Mouse (Mus musculus) stomach, embryonic 14.5 days (tissue): Measurements from ENCODE around the gene Fbxl22. TPM values are rescaled to one million over a fixed set of nuclear protein-coding genes. Genes with fewer than 3 reads are reported as not detected.
A peak's percentile ranks its signal among the peaks of the same experiment; 100 is the strongest.

ENCODE experiments used
- ATAC-seq: fragments of 200-750 bp; cut with Nextera tagmentation; 2 replicates; pipeline ENCODE4 v1.8.0; 2017; ENCODE audit warnings: low read depth, moderate TSS enrichment; ENCODE audit not compliant: insufficient number of reproducible peaks, insufficient read depth, low FRiP score
- H3K27ac ChIP-seq: fragments of 300-500 bp; sonication (generic); 2 replicates; pipeline ENCODE4 v1.5.1; 2014; ENCODE audit warnings: mild to moderate bottlenecking, low read length, moderate library complexity, mixed read lengths
- H3K27me3 ChIP-seq: fragments of 300-500 bp; sonication (generic); 2 replicates; pipeline ENCODE4 v1.6.1; 2014; ENCODE audit warnings: low read length, control low read depth, mixed read lengths; ENCODE audit not compliant: control insufficient read depth, insufficient read depth
- H3K36me3 ChIP-seq: fragments of 300-500 bp; sonication (generic); 2 replicates; pipeline ENCODE4 v1.6.1; 2014; ENCODE audit warnings: mild to moderate bottlenecking, control low read depth, low read length, moderate library complexity, mixed read lengths; ENCODE audit not compliant: control insufficient read depth, insufficient read depth
- H3K4me1 ChIP-seq: fragments of 300-500 bp; sonication (generic); 2 replicates; pipeline ENCODE4 v1.6.1; 2014; ENCODE audit warnings: low read length, control low read depth, mixed read lengths; ENCODE audit not compliant: control insufficient read depth, insufficient read depth
- H3K4me2 ChIP-seq: fragments of 300-500 bp; sonication (generic); replicated peaks from 2 replicates; pipeline ENCODE4 v1.6.1; 2014; ENCODE audit warnings: low read depth, low read length, control low read depth
- H3K4me3 ChIP-seq: fragments of 300-500 bp; sonication (generic); 2 replicates; pipeline ENCODE4 v1.5.1; 2014; ENCODE audit warnings: low read depth, low read length, control low read depth
- H3K9ac ChIP-seq: fragments of 300-500 bp; sonication (generic); replicated peaks from 2 replicates; pipeline ENCODE4 v1.6.1; 2014; ENCODE audit warnings: low read depth, mild to moderate bottlenecking, control low read depth, low read length, moderate library complexity, mixed read lengths
- H3K9me3 ChIP-seq: fragments of 300-500 bp; sonication (generic); 2 replicates; pipeline ENCODE4 v1.6.1; 2016; ENCODE audit warnings: low read depth, low read length, control low read depth; ENCODE audit not compliant: control insufficient read depth
- WGBS: fragments of 180-500 bp; shearing (Covaris S2); extraction: QIAGEN DNeasy Blood & Tissue Kit; methylation state at CpG from one replicate; pipeline ENCODE4 v1.1.7; 2014; 5-methylcytosine and 5-hydroxymethylcytosine counted together
- polyA plus RNA-seq: library from polyadenylated mRNA; unstranded; fragments of >200 nt; fragmentation: Nextera tagmentation; extraction: Ambion mirVana; gene quantifications from 2 replicates; pipeline ENCODE4 v1.2.1, GENCODE M21; 2014

Fbxl22 gene
- polyA plus RNA-seq, 1 experiment from 2014 or later, result 21.5 TPM

GRCm38 (mm10) chr9:66518901-66519300 lies 4.5 kb upstream of the Fbxl22 start:
- Histone ChIP-seq H3K9me3 (no peaks in the 10 kb centered on the region), H3K9ac (no peak overlapping the region), H3K36me3 (peaks cover 48% of the 10 kb centered on the region), H3K4me1 (peaks cover 10% of the 10 kb centered on the region; the same call in 1 of the 2 replicates), H3K27ac (no peak overlapping the region), H3K4me3 (no peak overlapping the region), H3K4me2 (no peak overlapping the region), H3K27me3 (no peaks in the 10 kb centered on the region)
- 71% methylated on average over 5 of the region's 5 CpGs for WGBS
- no peak for ATAC-seq

- Histone ChIP-seq H3K9ac (no peak overlapping the region), H3K4me1 (peaks cover 13% of the 10 kb centered on the region; the same call in 1 of the 2 replicates), H3K36me3 (peaks cover 48% of the 10 kb centered on the region), H3K9me3 (no peaks in the 10 kb centered on the region), H3K27me3 (no peaks in the 10 kb centered on the region), H3K27ac (no peak overlapping the region), H3K4me2 (no peak overlapping the region), H3K4me3 (no peak overlapping the region)
- 76% methylated on average over 5 of the region's 5 CpGs for WGBS
- ATAC-seq, result no peak
Measured at GRCm38 (mm10) chr9:66518251-66518650, 3.9 kb upstream of the Fbxl22 start.

GRCm38 (mm10) chr9:66517746-66518145 lies 3.4 kb upstream of the Fbxl22 start:
- Histone ChIP-seq H3K27me3 (no peaks in the 10 kb centered on the region), H3K9ac (no peak overlapping the region), H3K4me1 (peaks cover 16% of the 10 kb centered on the region; the same call in 1 of the 2 replicates), H3K9me3 (no peaks in the 10 kb centered on the region), H3K36me3 (peaks cover 47% of the 10 kb centered on the region), H3K27ac (no peak overlapping the region), H3K4me3 (no peak overlapping the region), H3K4me2 (no peak overlapping the region)
- WGBS, result 93% methylated on average over 10 of the region's 10 CpGs
- no peak for ATAC-seq

GRCm38 (mm10) chr9:66516296-66516940 lies 2.0 kb upstream of the Fbxl22 start:
- Histone ChIP-seq H3K9me3 (no peaks in the 10 kb centered on the region), H3K4me2 (no peak overlapping the region), H3K9ac (no peak overlapping the region), H3K27me3 (no peaks in the 10 kb centered on the region), H3K4me3 (no peak overlapping the region), H3K4me1 (peaks cover 18% of the 10 kb centered on the region; the same call in 1 of the 2 replicates), H3K36me3 (peaks cover 43% of the 10 kb centered on the region), H3K27ac (no peak overlapping the region)
- no peak for ATAC-seq
- WGBS, result 86% methylated on average over 6 of the region's 6 CpGs

GRCm38 (mm10) chr9:66515680-66516210 lies 1.4 kb upstream of the Fbxl22 start:
- no peaks in the 10 kb centered on the region for H3K27me3 ChIP-seq
- H3K9ac ChIP-seq, result no peak overlapping the region
- no peak for ATAC-seq
- H3K4me1 ChIP-seq, result peaks cover 21% of the 10 kb centered on the region
- H3K36me3 ChIP-seq, result peaks cover 43% of the 10 kb centered on the region
- no peak overlapping the region for H3K4me2 ChIP-seq
- H3K27ac ChIP-seq, result peak overlapping the region; percentile 96; the same call in 1 of the 2 replicates
- H3K9me3 ChIP-seq, result no peaks in the 10 kb centered on the region
- WGBS, result 91% methylated on average over 10 of the region's 10 CpGs
- H3K4me3 ChIP-seq, result no peak overlapping the region

GRCm38 (mm10) chr9:66515115-66515514 lies 722 bp upstream of the Fbxl22 start:
- H3K4me2 ChIP-seq, result no peak overlapping the region
- peak overlapping the region; percentile 96 for H3K27ac ChIP-seq
- no peaks in the 10 kb centered on the region for H3K9me3 ChIP-seq
- ATAC-seq, result no peak
- H3K4me1 ChIP-seq, result peaks cover 25% of the 10 kb centered on the region
- H3K36me3 ChIP-seq, result peaks cover 38% of the 10 kb centered on the region
- no peaks in the 10 kb centered on the region for H3K27me3 ChIP-seq
- no peak overlapping the region for H3K4me3 ChIP-seq
- H3K9ac ChIP-seq, result no peak overlapping the region
- 60% methylated on average over 2 of the region's 2 CpGs for WGBS

- peaks cover 25% of the 10 kb centered on the region for H3K4me1 ChIP-seq
- H3K9me3 ChIP-seq, result no peaks in the 10 kb centered on the region
- H3K27me3 ChIP-seq, result no peaks in the 10 kb centered on the region
- H3K27ac ChIP-seq, result peak overlapping the region; percentile 96
- no peak for ATAC-seq
- H3K4me3 ChIP-seq, result peak overlapping the region; percentile 50; the same call in 1 of the 2 replicates
- H3K9ac ChIP-seq, result no peak overlapping the region; the same call in 1 of the 2 replicates
- H3K4me2 ChIP-seq, result peak overlapping the region; percentile 90
- H3K36me3 ChIP-seq, result peaks cover 29% of the 10 kb centered on the region; the same call in 1 of the 2 replicates
- 66% methylated on average over 4 of the region's 4 CpGs for WGBS
Measured at GRCm38 (mm10) chr9:66513661-66514255, 635 bp downstream of the Fbxl22 start.

- peaks cover 28% of the 10 kb centered on the region; the same call in 1 of the 2 replicates for H3K36me3 ChIP-seq
- ATAC-seq, result no peak
- H3K27ac ChIP-seq, result peak overlapping the region; percentile 96
- no peaks in the 10 kb centered on the region for H3K27me3 ChIP-seq
- H3K9me3 ChIP-seq, result no peaks in the 10 kb centered on the region
- H3K4me3 ChIP-seq, result peak overlapping the region; percentile 50; the same call in 1 of the 2 replicates
- peaks cover 25% of the 10 kb centered on the region for H3K4me1 ChIP-seq
- no peak overlapping the region for H3K9ac ChIP-seq
- peak overlapping the region; percentile 90 for H3K4me2 ChIP-seq
Measured at GRCm38 (mm10) chr9:66513150-66513549, 1.2 kb downstream of the Fbxl22 start.
